Mouse (Mus musculus) adipose tissue, adult 10 weeks (tissue): Measurements from ENCODE around the gene Gm4952. TPM values are rescaled to one million over a fixed set of nuclear protein-coding genes. Genes with fewer than 3 reads are reported as not detected.

Experiments used
- polyA plus RNA-seq: library from polyadenylated mRNA; stranded (reverse); fragments of 350-450 nt; fragmentation: Illumina TruSeq; extraction: RNeasy Lipid Tissue Mini Kit (QIAGEN cat#74804); gene quantifications from one replicate; pipeline ENCODE4 v1.2.3, GENCODE M21; 2014; ENCODE audit warnings: low read depth, low replicate concordance

Gene Gm4952
- polyA plus RNA-seq, result not detected

DNA sequence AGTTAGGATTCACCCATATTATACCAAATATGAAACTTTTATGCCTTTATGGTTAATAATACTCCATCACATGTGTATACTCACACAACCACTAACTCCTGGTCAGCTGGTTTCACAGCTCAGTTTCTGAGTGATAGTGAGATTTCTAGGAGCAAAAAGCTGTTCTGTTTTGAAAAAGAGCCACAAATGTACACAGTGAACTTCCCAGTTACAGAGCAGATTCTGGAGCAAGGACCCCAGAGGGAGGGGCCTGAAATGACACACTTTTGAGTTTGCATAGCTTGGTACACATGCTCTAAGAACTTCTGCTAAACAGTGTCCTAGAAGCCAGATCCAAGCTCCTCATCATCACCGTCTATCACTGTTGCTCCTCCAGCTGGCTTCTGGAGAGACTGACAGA, at the start of gene Gm4952:
Gene Gm4952 (plus strand): TSS at position 301 of the 400 bp plus-strand sequence.

DNA sequence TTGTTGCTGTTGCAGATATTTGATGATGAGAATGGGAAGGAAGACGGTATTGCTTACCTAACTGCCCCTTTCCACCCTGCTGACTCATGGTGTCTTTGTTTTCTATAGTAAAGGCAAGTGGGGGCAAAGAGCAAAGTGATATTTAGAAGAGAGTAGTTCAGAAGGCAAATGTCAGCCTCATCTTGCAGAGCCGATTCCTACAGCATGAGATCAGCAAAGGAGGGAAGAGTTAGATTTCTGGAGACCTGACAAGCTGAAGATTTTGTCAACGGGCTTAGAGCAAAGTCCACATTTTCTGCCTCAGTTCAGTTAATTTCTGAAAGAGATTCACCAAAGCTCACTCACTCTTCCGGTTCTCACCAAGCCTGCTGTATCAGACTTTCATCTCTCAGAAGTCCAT, 33.4 kb downstream of the Gm4952 start, which contains the start of gene Glyat:
Gene Glyat (plus strand): TSS at position 133 of the 400 bp plus-strand sequence.

DNA sequence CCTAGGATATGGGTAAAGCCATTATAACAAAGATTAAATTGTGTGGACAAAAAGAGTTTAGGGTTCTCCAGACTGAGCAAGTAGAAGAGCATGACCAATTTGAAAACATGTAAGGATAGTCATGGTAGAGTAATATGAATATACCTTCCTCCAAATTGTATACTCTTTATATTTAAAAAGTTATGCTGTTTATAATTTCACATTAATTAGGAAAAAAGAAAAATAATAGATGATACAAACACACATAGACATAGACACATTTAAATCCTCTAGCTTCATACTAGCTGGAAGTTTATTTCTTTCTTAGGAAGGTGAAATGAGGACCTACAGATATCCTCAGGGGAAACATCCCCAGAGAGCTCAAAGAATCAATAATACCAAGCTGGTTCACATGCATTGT, 70.4 kb downstream of the Gm4952 start, which contains the start of gene Olfr1442:
Gene Olfr1442 (plus strand): TSS at position 301 of the 400 bp plus-strand sequence.

DNA sequence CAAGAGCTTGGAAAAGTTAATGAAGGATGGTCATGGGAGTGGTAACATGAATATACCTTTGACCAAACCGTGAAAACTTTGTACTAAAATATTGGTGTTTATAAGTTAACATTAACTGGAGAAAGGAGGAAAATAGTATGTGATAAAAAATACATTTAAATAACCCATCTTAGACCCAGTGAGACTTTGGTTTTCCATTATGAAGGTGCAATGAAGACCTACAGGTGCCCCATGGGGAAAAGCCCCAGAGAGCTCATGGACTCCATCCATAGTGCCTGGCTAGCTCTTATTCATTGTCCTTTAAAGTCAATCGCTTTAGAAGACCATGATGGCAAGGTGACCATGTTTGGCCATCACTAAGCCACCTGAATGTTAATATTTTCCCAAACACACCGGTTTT, 78.0 kb downstream of the Gm4952 start, which contains the start of gene Olfr1443:
Gene Olfr1443 (plus strand): TSS at position 301 of the 400 bp plus-strand sequence.

Other genes starting within 250 kb of the Gm4952 start
- not detected for gene Olfr1440, start 212.7 kb upstream of the Gm4952 start, polyA plus RNA-seq
- not detected for gene Olfr1441, start 182.5 kb upstream of the Gm4952 start, polyA plus RNA-seq
- not detected for gene Pfpl, start 172.1 kb upstream of the Gm4952 start, polyA plus RNA-seq
- gene Mpeg1, start 139.2 kb upstream of the Gm4952 start, polyA plus RNA-seq, result 28.1 TPM
- gene Dtx4, start 98.5 kb upstream of the Gm4952 start, polyA plus RNA-seq, result 35.6 TPM
- gene Fam111a, start 54.2 kb upstream of the Gm4952 start, polyA plus RNA-seq, result 5.8 TPM
- 0.79 TPM for gene Glyat, start 33.3 kb downstream of the Gm4952 start, polyA plus RNA-seq
- not detected for gene Olfr1442, start 70.5 kb downstream of the Gm4952 start, polyA plus RNA-seq
- not detected for gene Olfr1443, start 78.1 kb downstream of the Gm4952 start, polyA plus RNA-seq
- gene Keg1, start 95.8 kb downstream of the Gm4952 start, polyA plus RNA-seq, result 1.5 TPM
- 1.4 TPM for gene Cntf, start 165.7 kb downstream of the Gm4952 start, polyA plus RNA-seq
- gene Zfp91, start 196.2 kb downstream of the Gm4952 start, polyA plus RNA-seq, result 54.3 TPM
- gene Lpxn, start 196.2 kb downstream of the Gm4952 start, polyA plus RNA-seq, result 7.7 TPM
- gene Gm5244, start 246.7 kb downstream of the Gm4952 start, polyA plus RNA-seq, result not detected